Mouse (Mus musculus) neural tube, embryonic 12.5 days (tissue): ENCODE measurements around the gene Ccnl2. TPM values are rescaled to one million over a fixed set of nuclear protein-coding genes. Genes with fewer than 3 reads are reported as not detected.
"Not testable (repeated sequence)": the region's sequence is repeated elsewhere in the genome, so short reads cannot be mapped to it uniquely, and the experiment has no call there.

ENCODE experiments used
- ATAC-seq: fragments of 200-750 bp; cut with Nextera tagmentation; 2 replicates; pipeline ENCODE4 v1.8.0; 2017; ENCODE audit warnings: low read depth, mild to moderate bottlenecking, moderate TSS enrichment, moderate library complexity; ENCODE audit not compliant: low FRiP score
- H3K27ac ChIP-seq: fragments of 300-500 bp; sonication (generic); 2 replicates; pipeline ENCODE4 v1.5.1; 2016
- H3K27me3 ChIP-seq: fragments of 300-500 bp; sonication (generic); replicated peaks from 2 replicates; pipeline ENCODE4 v1.6.1; 2016; ENCODE audit warnings: mild to moderate bottlenecking
- H3K36me3 ChIP-seq: fragments of 300-500 bp; sonication (generic); 2 replicates; pipeline ENCODE4 v1.6.1; 2016; ENCODE audit warnings: mild to moderate bottlenecking
- H3K4me1 ChIP-seq: fragments of 300-500 bp; sonication (generic); 2 replicates; pipeline ENCODE4 v1.6.1; 2016
- H3K4me2 ChIP-seq: fragments of 300-500 bp; sonication (generic); replicated peaks from 2 replicates; pipeline ENCODE4 v1.6.1; 2016; ENCODE audit warnings: mild to moderate bottlenecking
- H3K4me3 ChIP-seq: fragments of 300-500 bp; sonication (generic); 2 replicates; pipeline ENCODE4 v1.5.1; 2016
- H3K9ac ChIP-seq: fragments of 300-500 bp; sonication (generic); 2 replicates; pipeline ENCODE4 v1.6.1; 2016; ENCODE audit warnings: mild to moderate bottlenecking
- H3K9me3 ChIP-seq: fragments of 300-500 bp; sonication (generic); 2 replicates; pipeline ENCODE4 v1.6.1; 2016; ENCODE audit warnings: mild to moderate bottlenecking
- WGBS: fragments of 180-500 bp; shearing (Covaris S2); methylation state at CpG from one replicate; pipeline ENCODE4 v1.1.7; 2016; 5-methylcytosine and 5-hydroxymethylcytosine counted together
- polyA plus RNA-seq: library from polyadenylated mRNA; unstranded; fragments of >200 nt; fragmentation: Nextera tagmentation; extraction: Ambion mirVana; gene quantifications from 2 replicates; pipeline ENCODE4 v1.2.1, GENCODE M21; 2016

Ccnl2 gene
- polyA plus RNA-seq, 1 experiment from 2014 or later = 204 TPM

GRCm38 (mm10) chr4:155777816-155778215 lies 34.5 kb upstream of the Ccnl2 start:
- Histone ChIP-seq H3K27ac (no peak overlapping the region), H3K27me3 (peaks cover 17% of the 10 kb centered on the region), H3K4me1 (peaks cover 17% of the 10 kb centered on the region), H3K4me3 (no peak overlapping the region), H3K9ac (no peak overlapping the region), H3K4me2 (no peak overlapping the region), H3K9me3 (no peaks in the 10 kb centered on the region), H3K36me3 (no peaks in the 10 kb centered on the region)
- 91% methylated on average over 2 of the region's 2 CpGs for WGBS
- no peak for ATAC-seq

GRCm38 (mm10) chr4:155779498-155779897 lies 32.8 kb upstream of the Ccnl2 start:
- no peak overlapping the region for H3K9ac ChIP-seq
- no peak overlapping the region for H3K4me3 ChIP-seq
- H3K36me3 ChIP-seq = no peaks in the 10 kb centered on the region
- no peaks in the 10 kb centered on the region; the same call in 1 of the 2 replicates for H3K27me3 ChIP-seq
- H3K4me1 ChIP-seq = peaks cover 14% of the 10 kb centered on the region
- H3K9me3 ChIP-seq = no peaks in the 10 kb centered on the region
- 82% methylated on average over 4 of the region's 4 CpGs for WGBS
- H3K4me2 ChIP-seq = no peak overlapping the region
- no peak for ATAC-seq
- no peak overlapping the region for H3K27ac ChIP-seq

GRCm38 (mm10) chr4:155780895-155781294 lies 31.4 kb upstream of the Ccnl2 start:
- Histone ChIP-seq H3K9ac (peak overlapping the region; percentile 21; the same call in 1 of the 2 replicates), H3K36me3 (no peaks in the 10 kb centered on the region), H3K27me3 (no peaks in the 10 kb centered on the region), H3K4me3 (no peak overlapping the region), H3K4me1 (peaks cover 18% of the 10 kb centered on the region), H3K9me3 (no peaks in the 10 kb centered on the region), H3K27ac (no peak overlapping the region), H3K4me2 (no peak overlapping the region)
- WGBS = 43% methylated on average over 6 of the region's 6 CpGs
- no peak for ATAC-seq

- 44% methylated on average over 16 of the region's 16 CpGs for WGBS
- H3K36me3 ChIP-seq = no peaks in the 10 kb centered on the region
- ATAC-seq = no peak; the same call in 1 of the 2 replicates
Observed at GRCm38 (mm10) chr4:155783486-155784080, 28.7 kb upstream of the Ccnl2 start.

GRCm38 (mm10) chr4:155784081-155784701 lies 28.1 kb upstream of the Ccnl2 start:
- WGBS = under 1% methylated on average over 52 of the region's 52 CpGs
- ATAC-seq = peak; percentile 89
- H3K9me3 ChIP-seq = no peaks in the 10 kb centered on the region
- H3K4me1 ChIP-seq = peaks cover 13% of the 10 kb centered on the region
- H3K9ac ChIP-seq = peak overlapping the region; percentile 78
- H3K4me2 ChIP-seq = peak overlapping the region; percentile 69
- peak overlapping the region; percentile 56 for H3K4me3 ChIP-seq
- peak overlapping the region; percentile 44; the same call in 1 of the 2 replicates for H3K27ac ChIP-seq
- no peaks in the 10 kb centered on the region for H3K36me3 ChIP-seq
- no peaks in the 10 kb centered on the region for H3K27me3 ChIP-seq

More at GRCm38 (mm10) chr4:155783486-155784080, 28.7 kb upstream of the Ccnl2 start:
- Histone ChIP-seq H3K4me2 (peak overlapping the region; percentile 69), H3K9me3 (no peaks in the 10 kb centered on the region), H3K4me3 (peak overlapping the region; percentile 56), H3K27ac (no peak overlapping the region), H3K4me1 (peaks cover 13% of the 10 kb centered on the region), H3K27me3 (no peaks in the 10 kb centered on the region), H3K9ac (peak overlapping the region; percentile 78)

- Histone ChIP-seq H3K27ac (no peak overlapping the region), H3K27me3 (no peaks in the 10 kb centered on the region), H3K9me3 (no peaks in the 10 kb centered on the region), H3K4me2 (peak overlapping the region; percentile 69; the same call in 1 of the 2 replicates), H3K36me3 (no peaks in the 10 kb centered on the region), H3K9ac (no peak overlapping the region), H3K4me1 (peaks cover 13% of the 10 kb centered on the region), H3K4me3 (no peak overlapping the region)
- no peak for ATAC-seq
- WGBS = 84% methylated on average over 10 of the region's 10 CpGs
Observed at GRCm38 (mm10) chr4:155785246-155785645, 27.0 kb upstream of the Ccnl2 start.

GRCm38 (mm10) chr4:155785819-155786218 lies 26.5 kb upstream of the Ccnl2 start, which contains the start of gene Tmem88b:
TSS of gene Tmem88b (minus strand) at chr4:155785874.
- no peaks in the 10 kb centered on the region for H3K27me3 ChIP-seq
- H3K9me3 ChIP-seq = no peaks in the 10 kb centered on the region
- peak within 1 kb of the TSS; percentile 56; the same call in 1 of the 2 replicates for H3K4me3 ChIP-seq
- H3K9ac ChIP-seq = peak within 1 kb of the TSS; percentile 78; the same call in 1 of the 2 replicates
- no peak for ATAC-seq
- H3K27ac ChIP-seq = no peak within 1 kb of the TSS
- peak within 1 kb of the TSS; percentile 69 for H3K4me2 ChIP-seq
- peaks cover 13% of the 10 kb centered on the region for H3K4me1 ChIP-seq
- H3K36me3 ChIP-seq = no peaks in the 10 kb centered on the region
- WGBS = 66% methylated on average over 5 of the region's 5 CpGs

- ATAC-seq = no peak
- WGBS = 75% methylated on average over 3 of the region's 3 CpGs
Observed at GRCm38 (mm10) chr4:155788300-155788699, 24.0 kb upstream of the Ccnl2 start.

GRCm38 (mm10) chr4:155788833-155789232 lies 23.5 kb upstream of the Ccnl2 start:
- ATAC-seq, H3K4me3 ChIP-seq: not testable (repeated sequence)
- WGBS = 78% methylated on average over 4 of the region's 4 CpGs

More at GRCm38 (mm10) chr4:155788300-155788699, 24.0 kb upstream of the Ccnl2 start:
- Histone ChIP-seq H3K4me3 (no peak overlapping the region), H3K36me3 (no peaks in the 10 kb centered on the region), H3K27ac (no peak overlapping the region), H3K9ac (no peak overlapping the region), H3K27me3 (no peaks in the 10 kb centered on the region), H3K9me3 (no peaks in the 10 kb centered on the region), H3K4me1 (peaks cover 9% of the 10 kb centered on the region), H3K4me2 (no peak overlapping the region)

GRCm38 (mm10) chr4:155790021-155790489 lies 22.2 kb upstream of the Ccnl2 start, which contains the start of gene Ankrd65:
TSS of gene Ankrd65 (plus strand) at chr4:155790439.
- H3K27me3 ChIP-seq = no peaks in the 10 kb centered on the region
- no peaks in the 10 kb centered on the region for H3K36me3 ChIP-seq
- no peak within 1 kb of the TSS for H3K9ac ChIP-seq
- H3K4me3 ChIP-seq = no peak within 1 kb of the TSS
- H3K27ac ChIP-seq = no peak within 1 kb of the TSS
- ATAC-seq = no peak
- H3K9me3 ChIP-seq = no peaks in the 10 kb centered on the region
- WGBS = 85% methylated on average over 3 of the region's 3 CpGs
- no peaks in the 10 kb centered on the region for H3K4me1 ChIP-seq
- H3K4me2 ChIP-seq = no peak within 1 kb of the TSS

More at GRCm38 (mm10) chr4:155788833-155789232, 23.5 kb upstream of the Ccnl2 start:
- not testable (repeated sequence) for H3K9me3 ChIP-seq, H3K4me1 ChIP-seq, H3K9ac ChIP-seq, H3K36me3 ChIP-seq, H3K27ac ChIP-seq, H3K4me2 ChIP-seq, H3K27me3 ChIP-seq

GRCm38 (mm10) chr4:155790650-155791161 lies 21.6 kb upstream of the Ccnl2 start:
- no peak overlapping the region for H3K4me3 ChIP-seq
- H3K27me3 ChIP-seq = no peaks in the 10 kb centered on the region
- H3K9me3 ChIP-seq = no peaks in the 10 kb centered on the region
- no peak for ATAC-seq
- H3K36me3 ChIP-seq = no peaks in the 10 kb centered on the region
- no peak overlapping the region for H3K27ac ChIP-seq
- WGBS = 72% methylated on average over 3 of the region's 3 CpGs
- no peak overlapping the region for H3K4me2 ChIP-seq
- H3K9ac ChIP-seq = no peak overlapping the region
- H3K4me1 ChIP-seq = no peaks in the 10 kb centered on the region

GRCm38 (mm10) chr4:155791240-155791933 lies 20.9 kb upstream of the Ccnl2 start:
- no peaks in the 10 kb centered on the region for H3K4me1 ChIP-seq
- no peak overlapping the region for H3K4me2 ChIP-seq
- no peaks in the 10 kb centered on the region for H3K9me3 ChIP-seq
- no peaks in the 10 kb centered on the region for H3K36me3 ChIP-seq
- H3K27me3 ChIP-seq = no peaks in the 10 kb centered on the region
- ATAC-seq = no peak
- H3K9ac ChIP-seq = no peak overlapping the region
- WGBS = 78% methylated on average over 24 of the region's 24 CpGs
- H3K4me3 ChIP-seq = no peak overlapping the region
- H3K27ac ChIP-seq = no peak overlapping the region
